Mouse (Mus musculus) cerebellum, postnatal 10 days (tissue): Measurements from ENCODE around the gene Baiap3.

ENCODE experiments used
- DNase-seq, 2 experiments: peaks; one replicate each; pipeline ENCODE4 v3.0.0; 2021; ENCODE audit warnings: mixed read lengths in 2 of 2

The Baiap3 gene

DNA sequence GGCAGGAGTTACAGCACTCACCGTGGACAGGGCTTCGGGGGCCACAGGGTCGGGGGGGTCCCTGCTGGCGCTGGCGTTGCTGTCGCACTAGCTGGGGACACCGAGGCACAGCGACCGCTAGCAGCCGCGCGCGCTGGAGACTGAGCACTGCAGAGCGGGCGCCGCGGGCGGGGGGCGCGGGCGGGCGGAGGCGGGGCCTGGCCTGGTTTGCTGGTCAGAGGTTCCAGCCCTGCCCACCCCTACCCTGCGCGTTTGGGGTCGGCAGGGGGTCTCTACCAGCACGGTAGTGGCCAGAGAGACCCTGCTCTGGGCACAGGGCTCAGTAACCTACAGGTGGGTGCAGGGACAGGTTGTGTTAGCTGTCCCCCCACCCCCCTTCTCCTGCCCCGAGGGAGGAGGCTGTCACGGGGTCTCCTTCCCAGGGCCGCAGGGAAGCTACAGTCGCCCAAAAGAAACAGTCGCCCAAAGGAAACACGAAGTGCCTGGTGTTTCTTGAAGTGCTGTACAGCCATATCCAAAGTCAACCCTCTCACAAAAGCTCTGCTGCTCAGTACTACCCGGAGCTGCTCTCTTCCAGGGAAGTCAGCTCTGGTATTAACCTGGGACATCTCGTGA is at the start of gene Baiap3:
Gene Baiap3 (minus strand): TSS at position 225 of the 615 bp plus-strand sequence.
- no peak for DNase-seq

DNA sequence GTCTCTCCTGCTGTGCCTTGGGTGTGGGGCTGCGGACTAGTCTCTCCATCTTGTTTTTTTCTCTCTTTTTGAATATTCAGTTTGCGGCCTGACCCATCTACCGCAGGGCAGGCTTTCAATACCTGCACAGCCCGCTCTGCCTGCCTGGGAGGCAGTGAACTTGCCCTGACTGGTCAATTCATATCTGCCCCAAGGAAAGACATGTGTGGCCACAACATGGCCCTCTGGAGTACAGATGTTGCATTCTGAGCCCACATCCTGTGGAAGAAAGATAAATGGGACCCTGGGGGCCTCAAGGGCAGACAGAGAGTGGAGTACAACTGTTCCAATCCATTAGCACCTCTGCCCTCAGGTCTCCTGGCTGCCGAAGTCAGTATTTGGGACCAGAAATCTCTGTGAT is 41.9 kb upstream of the Baiap3 start, which contains the start of gene Prss34:
Gene Prss34 (plus strand): TSS at position 301 of the 400 bp plus-strand sequence.
- DNase-seq, result no peak

DNA sequence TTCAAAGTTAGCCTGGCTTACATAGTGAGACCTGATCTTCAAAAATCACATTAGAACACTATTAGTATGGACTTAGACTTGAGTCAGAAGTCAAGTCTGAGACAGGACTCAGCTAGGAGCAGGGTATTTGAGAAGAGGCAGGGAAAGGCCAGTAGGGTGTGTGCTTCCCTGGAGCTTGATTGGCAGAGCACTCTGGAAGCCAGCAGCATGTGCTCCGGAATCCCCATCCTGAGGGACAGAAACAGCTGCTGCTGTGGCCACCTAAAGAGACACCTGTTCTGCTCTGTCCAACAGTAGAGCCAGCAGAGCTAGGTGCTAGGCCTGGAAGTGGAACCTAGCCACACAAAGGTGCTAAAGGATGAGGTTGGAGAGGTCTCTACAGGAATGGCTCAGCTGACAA is 37.9 kb upstream of the Baiap3 start:
- no peak for DNase-seq

DNA sequence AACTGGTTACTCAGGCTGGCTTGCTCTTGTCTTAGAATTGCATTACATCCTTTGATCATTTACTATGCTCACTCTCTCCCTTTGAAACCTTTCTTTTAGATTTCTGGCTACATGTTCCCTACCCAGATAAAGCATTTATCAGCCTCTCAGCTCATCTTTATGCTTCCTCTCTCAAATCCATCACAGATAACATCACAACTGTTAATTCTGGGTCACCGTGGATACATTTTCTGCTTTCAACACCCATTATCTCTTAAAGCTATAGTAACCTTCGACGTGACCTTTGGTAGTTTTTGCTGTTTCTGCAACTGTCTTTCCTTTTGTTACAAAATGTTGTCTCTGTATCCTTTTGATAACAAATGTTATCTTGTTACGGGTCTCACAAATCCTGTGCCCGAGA is 37.3 kb upstream of the Baiap3 start:
- DNase-seq, result no peak

DNA sequence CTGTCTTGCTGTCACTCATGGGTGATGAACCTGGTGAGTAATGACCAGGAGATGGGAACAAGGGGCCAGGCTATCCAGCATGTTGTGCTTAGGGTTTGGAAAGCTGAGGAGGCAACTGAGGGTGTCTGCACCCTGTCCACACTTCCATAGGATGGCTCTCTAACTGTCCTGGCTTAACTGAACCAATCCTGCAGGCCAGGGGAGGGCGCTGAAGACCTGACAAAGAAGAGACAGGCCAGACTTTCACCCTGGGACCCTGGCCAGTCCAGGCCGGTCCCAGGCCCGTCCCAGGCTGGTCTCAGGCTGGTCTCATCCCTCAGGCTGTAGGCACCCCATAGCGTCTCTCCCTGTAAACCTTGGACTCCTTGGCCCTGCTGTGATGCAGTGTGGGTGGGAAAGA is 34.2 kb upstream of the Baiap3 start:
- DNase-seq, result no peak

DNA sequence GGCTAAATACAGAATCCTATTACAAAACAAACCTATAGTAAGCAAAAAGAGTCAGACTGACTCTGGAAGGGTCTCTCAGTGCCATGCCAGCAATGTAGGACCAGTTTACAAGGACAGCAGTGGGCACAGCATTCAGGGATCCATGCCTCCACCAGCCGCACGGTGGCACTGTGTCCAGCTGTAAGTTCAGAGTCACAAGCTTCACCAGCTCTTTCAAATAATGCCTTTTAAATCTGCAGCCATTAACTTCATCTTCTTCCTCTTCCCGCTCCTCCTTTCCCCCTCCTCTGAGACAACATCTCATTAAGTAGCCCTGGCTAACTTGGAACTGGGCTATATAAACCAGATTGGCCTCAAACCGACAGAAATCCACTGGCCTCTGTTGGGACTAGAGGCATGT is 32.7 kb upstream of the Baiap3 start:
- DNase-seq, result peak; percentile 75

DNA sequence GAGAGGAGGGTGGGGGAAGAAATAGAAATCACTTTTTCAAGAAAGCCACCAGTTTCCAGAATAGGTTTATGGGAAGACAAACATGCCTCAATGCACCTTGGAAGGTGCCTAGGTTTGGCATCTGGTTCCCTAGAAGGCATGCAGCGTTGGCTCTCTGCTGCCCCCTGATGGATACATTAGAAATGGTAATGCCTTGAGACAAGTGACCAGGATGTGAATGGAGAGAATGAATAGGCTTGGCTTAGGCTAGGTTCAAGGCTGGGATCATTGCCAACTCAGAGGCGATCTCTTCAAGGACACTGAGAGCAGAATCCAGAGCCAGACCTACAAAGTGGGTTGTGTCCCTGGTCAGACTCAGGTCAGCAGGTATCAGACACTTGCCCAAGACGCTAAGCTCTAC is 28.9 kb upstream of the Baiap3 start:
- DNase-seq, result peak; percentile 94 to 97

DNA sequence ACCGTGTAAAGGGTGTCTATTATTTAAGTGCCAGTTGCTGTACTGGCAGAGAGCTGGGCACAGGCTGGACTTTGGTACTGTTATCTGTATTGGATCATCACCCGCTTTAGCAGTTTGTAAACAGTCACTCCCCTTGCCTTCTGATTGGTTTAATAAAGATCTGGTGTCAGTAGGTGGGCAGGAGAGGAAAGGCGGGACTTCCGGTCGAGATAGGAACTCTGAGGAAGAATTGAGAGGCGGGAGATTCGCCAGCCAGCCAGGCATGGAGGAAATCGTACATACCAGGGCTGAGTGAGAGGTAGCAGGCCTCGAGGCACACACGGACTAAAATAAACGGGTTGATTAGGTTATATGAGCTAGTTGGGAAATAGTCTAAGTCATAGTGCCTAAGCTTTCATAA is 26.0 kb upstream of the Baiap3 start:
- DNase-seq, result peak in 1 of 2 experiments; percentile 51

DNA sequence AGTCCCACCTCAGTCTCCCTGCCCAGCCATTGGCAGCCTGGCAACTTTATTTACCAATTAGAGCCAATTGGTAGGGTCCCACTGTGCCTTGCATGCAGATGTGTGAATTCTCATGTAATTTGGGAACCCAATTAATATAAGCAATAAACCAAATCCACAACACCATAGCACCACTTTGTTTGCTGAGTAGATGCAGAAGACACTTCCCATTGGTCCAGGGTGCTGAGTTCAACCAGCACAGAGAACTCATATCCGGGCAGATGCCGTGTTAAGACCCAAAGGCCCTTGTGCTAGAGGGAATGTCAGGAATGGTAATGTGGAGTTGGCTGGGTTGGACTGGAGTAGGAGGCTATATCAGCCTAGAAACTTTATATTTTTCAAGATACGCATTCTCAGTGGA is 19.7 kb upstream of the Baiap3 start:
- DNase-seq, result no peak

DNA sequence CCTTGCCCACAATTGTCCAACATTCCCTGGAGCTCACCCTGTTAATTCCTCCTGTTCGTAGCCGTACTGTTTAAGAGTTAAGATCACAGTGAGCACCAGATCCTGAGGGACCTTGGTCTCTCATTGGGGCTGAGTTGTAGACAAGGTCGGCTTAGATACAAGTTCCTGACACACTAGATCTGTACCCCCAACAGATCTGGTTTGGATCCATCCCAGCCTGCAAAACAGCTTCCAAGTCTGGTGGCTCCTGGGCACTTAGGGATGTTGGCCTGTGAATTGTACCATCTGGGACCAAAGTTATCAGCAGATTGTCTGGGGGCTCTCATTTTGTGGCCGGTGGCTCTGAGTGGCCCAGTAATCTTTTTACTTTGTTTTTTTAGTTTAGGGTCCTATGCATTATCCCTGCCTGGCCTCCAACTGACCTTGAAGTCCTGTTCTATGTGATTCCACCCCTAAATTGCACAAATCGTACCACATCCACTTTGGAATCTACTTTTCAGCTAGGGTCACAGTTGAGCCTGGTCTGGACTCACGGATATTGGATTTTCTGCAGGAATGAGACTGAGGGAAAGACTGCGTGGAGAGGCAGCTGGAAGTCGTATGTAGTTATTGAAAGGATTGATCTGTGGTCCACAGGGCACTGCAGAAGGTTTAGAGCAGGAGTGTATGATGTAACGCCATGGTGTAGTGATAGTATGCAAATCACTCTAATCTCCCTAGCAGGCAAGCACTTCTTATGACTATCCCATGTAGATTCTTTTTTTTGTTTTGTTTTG is 18.6 kb upstream of the Baiap3 start, which contains the start of gene Ube2i:
Gene Ube2i (minus strand): TSS at position 52 of the 776 bp plus-strand sequence.
- DNase-seq, result peak; percentile 79 to 81

DNA sequence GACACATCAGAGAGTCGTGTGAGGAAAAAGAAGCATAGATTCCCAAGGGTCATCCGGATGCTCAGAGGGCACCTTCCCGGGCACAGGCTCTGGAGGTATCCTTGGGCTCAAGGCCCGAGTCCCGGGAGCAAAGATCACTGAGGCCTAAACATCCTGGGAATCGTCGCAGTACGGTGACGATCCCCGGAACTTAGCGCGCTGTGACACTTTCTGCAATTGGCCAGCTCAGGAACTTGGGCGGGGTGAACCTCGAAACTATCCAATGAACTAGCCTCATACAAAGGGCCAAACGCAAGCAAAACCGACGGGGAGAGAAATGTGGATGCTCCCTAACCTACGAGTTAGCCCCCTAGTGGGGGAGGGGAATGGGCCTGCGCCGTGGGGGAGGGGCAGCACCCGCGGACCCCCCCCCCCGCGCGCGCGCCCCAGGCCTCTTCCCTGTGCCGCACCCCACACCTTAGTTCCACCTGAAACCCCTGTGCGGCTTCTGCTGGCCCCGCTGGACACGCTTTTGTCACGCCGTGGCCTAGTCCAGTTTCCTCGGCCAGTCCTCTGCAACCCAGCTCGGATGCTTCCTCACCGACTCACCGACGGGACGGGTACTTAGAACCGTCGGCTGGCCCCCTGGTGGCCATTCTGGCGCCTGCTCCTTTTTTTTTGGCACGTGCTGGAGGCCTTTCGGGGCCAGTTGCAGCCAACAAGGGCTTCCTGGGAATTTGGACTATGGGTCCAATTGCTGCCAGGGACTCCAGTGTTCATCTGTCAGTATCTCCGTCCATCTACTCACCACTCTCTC is 17.7 kb upstream of the Baiap3 start:
- peak; percentile 94 to 96 for DNase-seq

DNA sequence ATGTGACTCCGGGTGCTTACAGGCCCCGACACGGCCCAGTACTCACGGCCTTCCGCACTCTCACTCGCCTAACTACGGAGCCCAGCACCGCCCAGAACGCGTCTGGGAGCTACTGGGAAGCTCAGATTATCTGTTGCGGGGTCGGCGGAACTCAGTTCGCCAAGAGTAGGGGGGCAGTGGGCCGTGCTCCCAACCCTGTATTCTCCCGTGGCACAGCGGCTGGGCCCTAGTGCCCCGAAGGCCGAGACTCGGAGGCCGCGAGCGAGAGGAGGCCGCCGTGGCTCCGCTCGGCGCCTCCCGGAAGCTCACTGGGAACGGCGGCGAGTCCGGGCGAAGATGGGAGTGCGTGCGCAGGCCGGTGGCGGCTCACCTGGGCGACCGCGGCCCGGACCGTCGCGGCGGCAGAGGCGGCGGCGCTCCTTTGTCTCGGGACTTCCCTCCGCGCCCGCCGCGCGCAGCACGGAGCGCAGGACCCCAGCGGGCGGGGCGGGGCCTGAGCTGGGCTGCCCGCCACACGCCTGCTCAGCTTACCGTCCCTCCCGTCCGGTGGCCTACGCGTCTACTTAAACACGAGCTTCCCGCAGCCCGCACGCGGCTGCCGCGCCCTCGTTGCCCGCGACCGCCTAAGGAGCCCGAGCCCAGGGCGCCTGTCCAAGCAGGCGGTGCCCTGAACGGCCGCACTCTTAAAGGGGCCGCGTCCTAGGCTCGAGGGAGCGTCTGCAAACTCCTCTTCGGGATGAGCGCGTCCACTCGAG is 17.0 kb upstream of the Baiap3 start:
- peak; percentile 91 to 92 for DNase-seq

DNA sequence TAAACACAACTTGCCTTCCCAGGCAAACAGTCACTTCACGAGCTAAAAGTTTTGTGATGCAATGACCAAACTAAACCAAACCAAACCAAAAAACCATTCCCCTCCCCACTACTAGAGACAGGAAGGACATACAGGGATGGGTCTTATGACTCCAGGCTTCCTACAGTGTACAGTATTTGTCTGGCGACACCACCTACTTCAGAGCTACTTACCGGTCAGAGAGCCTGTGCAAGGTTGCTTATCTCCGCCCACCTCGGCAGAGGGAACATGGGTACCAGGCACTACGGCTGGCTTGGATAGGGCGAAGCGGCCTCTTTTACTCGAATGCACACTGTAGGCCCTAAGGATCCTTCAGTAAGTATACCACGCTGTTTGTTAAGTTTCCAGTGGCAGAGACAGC is 16.2 kb upstream of the Baiap3 start:
- DNase-seq, result no peak

DNA sequence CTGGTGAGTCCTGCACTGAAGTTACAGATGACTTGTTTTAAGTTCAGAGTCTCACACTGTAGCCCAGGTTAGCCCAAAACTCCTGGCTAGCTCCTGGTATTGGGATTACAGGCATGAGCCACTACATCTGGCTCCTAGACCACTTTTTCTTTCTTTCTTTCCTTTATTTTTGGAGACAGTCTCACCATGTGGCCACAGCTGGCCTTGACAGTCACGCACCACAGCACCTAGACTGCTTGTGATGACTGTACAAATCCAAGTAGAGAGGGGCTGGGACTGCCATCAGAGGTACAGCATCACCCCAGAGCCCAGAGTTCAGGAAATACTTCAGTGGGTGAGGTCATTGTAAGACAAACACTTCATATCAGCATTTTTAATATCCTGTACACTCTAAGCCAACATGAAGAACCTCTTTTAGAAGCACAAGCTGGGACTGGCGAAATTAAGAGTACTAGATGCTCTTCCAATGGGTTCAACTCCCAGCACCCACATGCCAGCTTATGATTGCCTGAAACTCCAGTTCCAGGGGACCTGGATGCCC is 14.7 kb upstream of the Baiap3 start:
- no peak for DNase-seq

DNA sequence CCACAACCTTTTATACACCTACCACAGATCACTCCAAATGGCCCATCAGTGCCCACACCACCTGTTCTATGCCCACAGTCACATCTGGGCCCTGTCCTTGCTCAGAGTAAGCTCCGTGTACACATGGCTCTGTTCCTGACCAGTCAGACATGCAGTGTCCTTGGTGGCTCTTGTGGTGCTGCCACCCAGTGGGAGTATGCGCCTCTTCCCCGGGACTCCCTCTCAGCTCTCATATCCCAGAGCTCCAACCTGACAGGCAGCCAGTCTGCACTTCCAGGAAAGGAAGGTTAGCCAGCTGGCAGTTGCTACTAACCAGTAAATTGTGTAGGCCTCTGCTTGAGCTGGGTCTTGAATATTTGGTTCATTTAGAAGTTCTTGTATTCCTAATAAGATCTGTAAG is 8.3 kb upstream of the Baiap3 start:
- no peak for DNase-seq

DNA sequence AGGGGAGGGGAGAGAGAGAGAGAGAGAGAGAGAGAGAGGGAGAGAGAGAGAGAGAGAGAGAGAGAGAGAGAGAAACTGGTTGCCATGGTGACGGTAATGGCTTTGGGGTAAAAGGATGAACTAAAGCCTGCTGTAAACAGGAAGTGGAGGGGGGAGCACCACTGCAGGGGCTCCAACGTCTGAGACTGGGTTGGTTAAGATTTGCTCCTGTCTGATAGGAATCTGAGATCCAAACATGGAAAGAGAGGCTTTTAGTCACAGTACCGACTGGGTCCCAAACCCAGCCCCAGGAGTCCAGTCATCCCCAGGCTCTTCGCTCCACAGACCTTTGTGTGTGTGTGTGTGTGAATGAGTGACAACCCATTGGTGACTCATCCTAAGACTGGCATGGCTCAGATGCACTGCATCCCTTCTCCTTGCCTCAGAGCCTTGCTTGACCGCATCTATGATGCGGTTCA is 1.7 kb upstream of the Baiap3 start:
- DNase-seq, result no peak

DNA sequence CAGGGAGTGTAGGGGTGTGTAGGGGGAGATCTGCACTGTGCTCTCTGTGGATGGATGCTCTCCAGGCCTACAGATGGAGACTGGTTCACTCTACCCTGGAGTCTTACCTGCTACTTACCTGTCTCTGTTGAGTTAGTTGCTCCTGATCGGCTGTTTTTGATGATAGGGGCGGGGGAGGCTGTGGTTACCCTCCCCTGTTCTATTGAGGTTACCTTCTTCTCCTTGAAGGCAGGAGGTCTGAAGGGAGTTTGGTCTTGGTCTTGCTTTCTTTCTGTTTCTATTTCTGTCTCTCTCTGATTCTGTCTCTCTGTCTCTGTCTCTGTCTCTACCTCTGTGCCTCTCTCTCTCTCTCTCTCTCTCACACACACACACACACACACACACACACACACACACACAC is 1.1 kb downstream of the Baiap3 start:
- no peak for DNase-seq

DNA sequence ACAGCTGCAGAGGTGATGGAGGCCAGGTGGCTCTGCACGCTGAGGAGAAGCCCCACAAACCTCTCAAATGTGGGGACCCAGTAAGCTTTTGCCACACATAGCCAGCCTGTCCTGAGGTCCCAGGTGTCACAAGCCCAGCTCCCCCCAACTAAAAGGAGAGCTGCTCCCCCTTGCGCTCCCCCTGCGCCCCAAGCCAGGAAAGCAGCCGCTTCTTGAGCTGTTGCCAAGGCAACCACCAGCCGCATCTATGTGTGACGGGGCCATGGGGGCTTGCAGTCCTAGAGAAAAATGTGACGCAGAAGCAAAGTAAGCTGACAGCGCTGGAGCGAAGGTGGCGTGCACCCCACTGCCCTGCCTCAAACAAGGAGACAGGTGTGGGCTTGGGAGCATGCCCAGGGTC is 2.4 kb downstream of the Baiap3 start:
- DNase-seq, result peak; percentile 46 to 47

DNA sequence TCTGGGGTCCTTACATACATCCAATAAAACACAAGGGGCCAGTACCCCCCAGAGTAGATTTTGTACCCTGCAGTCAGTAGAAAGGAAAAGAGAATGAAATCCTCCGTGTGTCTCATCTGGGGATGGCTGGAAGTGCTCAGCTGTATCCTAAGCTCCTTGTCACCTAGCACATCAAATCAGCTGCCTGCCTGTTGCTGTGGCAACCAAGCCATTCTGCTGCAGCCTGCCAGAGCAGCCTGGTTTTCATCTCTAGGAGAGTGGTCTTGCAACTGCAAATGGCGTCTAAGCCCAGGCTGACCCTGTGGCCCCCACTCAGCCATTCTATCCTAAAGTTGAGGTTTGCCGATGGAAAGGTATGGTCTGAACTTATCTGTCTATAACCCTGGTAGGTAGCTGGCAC is 3.5 kb downstream of the Baiap3 start:
- DNase-seq, result peak in 1 of 2 experiments; percentile 13

DNA sequence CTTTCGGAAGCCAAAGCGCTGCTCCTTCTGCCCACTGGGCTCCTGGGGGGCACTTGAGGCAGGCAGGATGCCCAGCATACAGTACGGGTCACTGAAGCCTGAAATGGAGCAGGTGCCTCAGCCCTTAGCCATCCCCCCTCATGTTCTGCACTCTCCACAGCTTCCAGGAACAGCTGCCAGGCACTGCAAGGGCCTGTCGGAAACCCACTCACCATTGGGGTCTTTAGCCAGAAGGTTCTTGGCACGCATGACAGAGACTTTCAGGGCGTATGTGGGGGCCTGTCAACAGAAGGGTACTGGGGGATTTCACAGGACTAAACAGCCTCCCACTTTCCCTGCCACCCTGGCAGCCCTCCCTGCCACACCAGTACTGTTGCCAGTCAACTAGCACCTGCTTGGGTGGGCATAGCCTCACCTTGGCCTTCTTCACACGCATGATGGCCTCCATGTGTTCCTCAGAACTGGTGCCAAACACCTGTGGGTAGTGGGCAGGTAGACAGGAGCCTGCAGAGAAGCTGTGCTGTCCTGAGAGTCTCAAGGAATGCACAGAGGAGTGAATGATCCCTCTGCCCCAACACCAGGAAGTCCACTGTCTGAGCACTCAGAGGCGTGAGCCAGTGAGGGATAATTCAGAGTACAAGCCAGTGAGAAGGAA is 5.9 kb downstream of the Baiap3 start:
- peak; percentile 91 for DNase-seq

DNA sequence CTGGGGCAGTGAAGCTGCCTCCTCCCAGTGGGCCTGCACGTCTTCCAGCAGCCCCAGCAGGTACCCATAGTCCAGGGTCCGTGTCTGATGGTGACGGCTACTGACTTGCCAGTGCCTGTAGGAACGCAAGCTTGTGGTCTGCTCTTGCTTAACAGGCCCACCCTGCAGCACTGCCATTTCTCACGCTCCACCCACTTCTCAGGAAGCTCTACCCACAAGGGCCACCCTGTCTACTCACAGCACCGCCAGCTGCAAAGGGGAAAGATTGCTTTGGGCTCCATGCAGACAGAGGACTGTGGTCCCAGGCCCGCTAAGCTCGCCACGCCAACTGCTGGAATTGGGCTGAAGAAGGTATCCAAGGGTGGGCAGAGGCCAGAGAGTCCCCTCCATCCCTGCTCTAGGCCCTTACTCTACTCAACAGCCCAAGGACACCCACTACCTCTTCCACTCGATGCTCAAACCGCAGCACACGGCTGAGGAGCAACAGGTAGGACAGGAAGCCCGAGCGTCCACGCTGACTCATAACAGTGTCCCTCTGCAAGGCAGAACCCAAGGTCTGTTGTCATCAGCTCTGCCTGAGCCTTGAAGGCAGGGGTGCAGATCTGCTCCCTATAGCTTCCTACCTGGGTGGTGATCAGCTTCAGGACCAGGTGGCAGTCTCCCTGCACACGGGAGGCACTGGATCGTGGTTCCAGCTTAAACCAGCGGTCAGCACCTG is 8.0 kb downstream of the Baiap3 start:
- DNase-seq, result peak in 1 of 2 experiments; percentile 4
